Mouse (Mus musculus) cerebellum, adult 2 months (tissue): Measurements from ENCODE around the gene Rbpj.

Source experiments
- CTCF ChIP-seq: fragments of 200-500 bp; IDR thresholded peaks from 2 replicates; pipeline ENCODE4 v1.5.1; 2011; ENCODE audit warnings: low read depth, mild to moderate bottlenecking, control low read depth, low read length, moderate library complexity, borderline replicate concordance; ENCODE audit not compliant: insufficient read depth
- POLR2A ChIP-seq: fragments of 200-500 bp; IDR thresholded peaks from 2 replicates; pipeline ENCODE4 v1.6.1; 2011; ENCODE audit warnings: low read length, control low read depth, borderline replicate concordance; ENCODE audit not compliant: insufficient read depth

DNA sequence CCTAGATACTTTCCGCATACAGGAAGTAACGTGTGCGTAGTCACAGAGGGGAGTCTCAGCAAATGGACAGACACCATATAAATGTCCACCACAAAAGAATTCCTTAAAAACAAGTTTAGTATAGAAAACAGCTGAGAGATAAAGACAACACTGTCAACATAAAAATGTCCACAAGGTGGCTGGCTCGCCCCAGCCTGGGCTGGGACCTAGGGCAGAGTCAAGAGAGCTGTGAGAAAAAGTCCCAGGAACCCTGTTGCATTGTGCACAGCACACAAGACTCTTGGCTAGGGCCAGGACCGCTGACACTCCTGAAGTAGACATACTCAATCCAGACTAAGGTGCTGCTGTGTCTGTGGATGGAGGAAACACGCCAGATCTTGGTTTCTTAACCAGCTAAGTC, 192.0 kb downstream of the Rbpj start:
- TF ChIP-seq CTCF (peak; percentile 27; the same call in 1 of the 2 replicates), POLR2A (no peak)
